Mouse (Mus musculus) lung, embryonic 16.5 days (tissue): ENCODE measurements at regions not wholly inside any gene's neighbourhood (a gene's known extent, or its start where the extent isn't known, plus 50 kb on each side); places are given as distances from the start of the nearest gene placed in this dataset.

Experiments
- ATAC-seq: fragments of 200-750 bp; cut with Nextera tagmentation; 2 replicates; pipeline ENCODE4 v1.8.0; 2017; ENCODE audit warnings: low read depth, mild to moderate bottlenecking, moderate library complexity
- H3K27ac ChIP-seq: fragments of 300-500 bp; sonication (generic); 2 replicates; pipeline ENCODE4 v1.5.1; 2014; ENCODE audit warnings: mild to moderate bottlenecking, control low read depth, low read length
- H3K27me3 ChIP-seq: fragments of 300-500 bp; sonication (generic); 2 replicates; pipeline ENCODE4 v1.6.1; 2014; ENCODE audit warnings: low read depth, low read length, mixed read lengths; ENCODE audit not compliant: control insufficient read depth, insufficient read depth
- H3K36me3 ChIP-seq: fragments of 300-500 bp; sonication (generic); 2 replicates; pipeline ENCODE4 v1.6.1; 2014; ENCODE audit warnings: low read length; ENCODE audit not compliant: control insufficient read depth, insufficient read depth
- H3K4me1 ChIP-seq: fragments of 300-500 bp; sonication (generic); replicated peaks from 2 replicates; pipeline ENCODE4 v1.6.1; 2014; ENCODE audit warnings: low read length, mixed read lengths; ENCODE audit not compliant: control insufficient read depth, insufficient read depth
- H3K4me2 ChIP-seq: fragments of 300-500 bp; sonication (generic); 2 replicates; pipeline ENCODE4 v1.6.1; 2014; ENCODE audit warnings: low read depth, low read length, control low read depth
- H3K4me3 ChIP-seq: fragments of 300-500 bp; sonication (generic); 2 replicates; pipeline ENCODE4 v1.5.1; 2014; ENCODE audit warnings: mild to moderate bottlenecking, low read length, control low read depth
- H3K9ac ChIP-seq: fragments of 300-500 bp; sonication (generic); 2 replicates; pipeline ENCODE4 v1.6.1; 2014; ENCODE audit warnings: low read length, control low read depth
- H3K9me3 ChIP-seq: fragments of 300-500 bp; sonication (generic); 2 replicates; pipeline ENCODE4 v1.6.1; 2016; ENCODE audit warnings: low read length; ENCODE audit not compliant: control insufficient read depth
- WGBS: fragments of 180-500 bp; shearing (Covaris S2); extraction: QIAGEN DNeasy Blood & Tissue Kit; methylation state at CpG from one replicate; pipeline ENCODE4 v1.1.7; 2014; 5-methylcytosine and 5-hydroxymethylcytosine counted together

DNA sequence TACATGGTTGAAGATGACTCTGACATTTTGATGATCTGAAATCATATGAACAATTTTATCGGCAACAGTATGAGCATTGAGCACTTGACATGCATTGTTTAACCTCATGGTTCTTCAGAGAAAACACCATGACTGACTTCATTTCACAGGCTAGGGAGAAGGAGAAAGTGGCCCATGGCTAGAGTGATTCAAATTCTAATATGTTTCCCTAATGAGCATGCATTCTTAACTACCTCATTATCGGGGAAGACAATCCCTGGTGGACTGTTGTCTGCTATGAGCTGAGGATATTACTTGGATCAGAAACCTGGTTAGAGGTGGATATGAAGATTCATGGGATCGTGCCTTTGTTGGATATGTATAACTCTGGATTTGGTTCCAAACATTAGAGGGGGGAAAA lies 240.9 kb downstream of the Arl4a start:
- no peak overlapping the region for H3K27ac ChIP-seq
- H3K36me3 ChIP-seq: no peaks in the 10 kb centered on the region
- H3K27me3 ChIP-seq: no peaks in the 10 kb centered on the region
- no peak overlapping the region for H3K4me3 ChIP-seq
- H3K4me2 ChIP-seq: no peak overlapping the region
- WGBS: 93% methylated on average over 3 of the region's 3 CpGs
- no peak for ATAC-seq
- H3K9me3 ChIP-seq: no peaks in the 10 kb centered on the region
- no peak overlapping the region for H3K9ac ChIP-seq
- H3K4me1 ChIP-seq: no peaks in the 10 kb centered on the region

DNA sequence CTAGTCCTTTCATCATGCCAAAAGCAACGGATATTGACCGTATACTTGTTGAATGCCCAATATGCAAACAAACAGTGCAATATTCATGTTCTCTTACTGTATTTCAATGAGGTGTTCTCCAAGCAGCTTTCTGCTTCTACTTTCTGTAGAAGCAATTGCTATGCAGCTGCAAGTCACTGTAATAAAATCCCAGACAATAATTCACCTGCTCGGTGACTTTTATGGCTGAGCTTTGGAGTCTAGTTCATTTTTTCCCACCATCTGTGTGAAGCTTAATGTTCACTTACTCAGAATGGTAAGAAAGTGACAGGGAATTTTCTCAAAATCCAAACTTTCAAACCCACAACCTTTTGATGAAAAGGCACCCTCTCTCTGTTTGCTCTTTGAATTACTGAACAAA lies 252.8 kb downstream of the Arl4a start:
- H3K27ac ChIP-seq: no peak overlapping the region
- H3K4me1 ChIP-seq: no peaks in the 10 kb centered on the region
- ATAC-seq: no peak
- no peak overlapping the region for H3K4me3 ChIP-seq
- WGBS: 84% methylated on average over 3 of the region's 3 CpGs
- no peak overlapping the region for H3K4me2 ChIP-seq
- H3K36me3 ChIP-seq: no peaks in the 10 kb centered on the region
- H3K9ac ChIP-seq: no peak overlapping the region
- H3K27me3 ChIP-seq: no peaks in the 10 kb centered on the region
- no peaks in the 10 kb centered on the region for H3K9me3 ChIP-seq

DNA sequence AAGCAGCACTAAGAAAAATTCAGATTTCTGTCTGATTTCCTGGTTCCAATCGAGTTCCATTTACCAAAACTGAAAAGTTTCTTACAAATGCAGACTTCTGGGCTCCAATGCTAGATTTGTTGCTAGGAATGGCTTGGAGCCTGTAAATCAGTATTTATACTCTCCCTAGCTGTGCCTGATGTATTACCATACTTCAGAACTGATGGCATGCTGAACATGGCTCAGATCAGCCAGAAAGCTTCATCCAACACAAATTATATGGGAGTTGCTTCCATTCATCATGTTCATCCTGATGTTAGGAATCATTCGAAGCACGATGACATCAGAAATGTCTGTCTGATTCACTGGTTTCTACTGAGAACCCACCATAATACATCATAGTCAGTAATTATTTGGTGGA lies 253.3 kb downstream of the Arl4a start:
- WGBS: 64% methylated on average over 3 of the region's 3 CpGs
- Histone ChIP-seq H3K36me3 (no peaks in the 10 kb centered on the region), H3K4me1 (no peaks in the 10 kb centered on the region), H3K9ac (no peak overlapping the region), H3K9me3 (no peaks in the 10 kb centered on the region), H3K4me2 (no peak overlapping the region), H3K27me3 (no peaks in the 10 kb centered on the region), H3K4me3 (no peak overlapping the region), H3K27ac (no peak overlapping the region)
- ATAC-seq: no peak

DNA sequence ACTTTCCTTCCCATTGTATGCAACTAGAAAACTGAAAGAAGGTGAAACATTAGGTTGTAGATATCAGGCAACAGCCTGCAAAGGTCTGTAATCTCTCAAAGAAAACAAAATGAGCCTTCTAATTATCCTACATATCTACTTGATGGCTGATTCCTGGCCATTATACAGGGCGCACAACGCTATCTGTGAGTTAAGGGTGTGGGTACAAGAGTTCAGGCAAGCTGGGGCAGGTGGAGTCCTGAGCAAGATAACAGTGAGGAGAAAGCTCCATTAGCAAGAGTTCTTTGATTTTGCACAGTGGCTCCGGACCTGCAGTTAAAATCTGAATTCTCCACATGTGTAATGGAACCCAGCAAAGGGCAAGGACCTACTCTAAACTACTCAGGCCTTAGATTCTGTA lies 261.7 kb downstream of the Arl4a start:
- no peaks in the 10 kb centered on the region for H3K27me3 ChIP-seq
- no peaks in the 10 kb centered on the region for H3K9me3 ChIP-seq
- no peaks in the 10 kb centered on the region for H3K4me1 ChIP-seq
- no peak for ATAC-seq
- H3K36me3 ChIP-seq: no peaks in the 10 kb centered on the region
- WGBS: 58% methylated on average over 3 of the region's 3 CpGs
- no peak overlapping the region for H3K9ac ChIP-seq
- H3K4me3 ChIP-seq: no peak overlapping the region
- no peak overlapping the region for H3K27ac ChIP-seq
- no peak overlapping the region for H3K4me2 ChIP-seq

DNA sequence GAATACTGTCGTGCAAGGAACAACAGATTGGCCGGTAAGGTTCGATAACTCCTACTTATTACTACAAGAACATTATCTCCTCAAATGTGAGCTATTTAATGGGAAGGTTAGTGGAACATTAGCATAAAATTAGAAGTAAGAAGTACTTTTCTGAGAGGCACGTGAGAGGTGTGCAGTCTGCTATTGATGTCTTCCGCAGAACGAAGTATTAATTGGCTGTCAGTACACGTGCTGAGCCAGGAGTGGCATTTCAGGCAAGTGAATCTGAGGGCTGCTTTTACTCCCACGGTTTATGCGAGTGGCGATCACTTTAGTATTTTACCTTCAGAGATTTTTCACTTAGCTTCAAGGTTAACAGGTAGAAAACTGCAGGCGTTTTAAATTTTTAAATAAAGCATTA lies 270.8 kb downstream of the Arl4a start:
- Histone ChIP-seq H3K27me3 (no peaks in the 10 kb centered on the region), H3K4me2 (no peak overlapping the region), H3K4me3 (no peak overlapping the region), H3K4me1 (no peaks in the 10 kb centered on the region), H3K9me3 (no peaks in the 10 kb centered on the region), H3K27ac (no peak overlapping the region), H3K36me3 (no peaks in the 10 kb centered on the region), H3K9ac (no peak overlapping the region)
- no peak for ATAC-seq
- WGBS: 81% methylated on average over 11 of the region's 11 CpGs

DNA sequence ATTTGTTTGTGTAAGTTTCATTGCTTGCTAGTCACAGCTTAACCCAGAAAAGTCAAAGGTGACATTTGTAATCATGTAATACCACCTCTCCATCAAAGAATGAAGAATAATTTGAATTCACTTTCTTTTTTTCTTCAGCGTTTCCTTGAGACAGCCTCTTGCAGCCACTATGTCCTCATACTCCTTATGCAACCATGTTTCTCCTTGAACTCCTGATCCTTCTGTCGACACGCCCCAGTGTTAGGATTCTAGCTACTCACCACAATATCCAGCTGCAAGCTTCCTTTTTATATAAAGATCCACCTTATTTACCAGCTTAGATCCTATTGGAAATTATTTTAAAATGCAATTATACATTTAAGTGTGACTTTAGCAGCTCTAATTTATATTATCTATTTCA lies 274.3 kb downstream of the Arl4a start:
- Histone ChIP-seq H3K27me3 (no peaks in the 10 kb centered on the region), H3K4me2 (no peak overlapping the region), H3K27ac (no peak overlapping the region), H3K9me3 (no peaks in the 10 kb centered on the region), H3K4me3 (no peak overlapping the region), H3K36me3 (no peaks in the 10 kb centered on the region), H3K4me1 (no peaks in the 10 kb centered on the region), H3K9ac (no peak overlapping the region)
- WGBS: 70% methylated on average over 3 of the region's 3 CpGs
- ATAC-seq: no peak

DNA sequence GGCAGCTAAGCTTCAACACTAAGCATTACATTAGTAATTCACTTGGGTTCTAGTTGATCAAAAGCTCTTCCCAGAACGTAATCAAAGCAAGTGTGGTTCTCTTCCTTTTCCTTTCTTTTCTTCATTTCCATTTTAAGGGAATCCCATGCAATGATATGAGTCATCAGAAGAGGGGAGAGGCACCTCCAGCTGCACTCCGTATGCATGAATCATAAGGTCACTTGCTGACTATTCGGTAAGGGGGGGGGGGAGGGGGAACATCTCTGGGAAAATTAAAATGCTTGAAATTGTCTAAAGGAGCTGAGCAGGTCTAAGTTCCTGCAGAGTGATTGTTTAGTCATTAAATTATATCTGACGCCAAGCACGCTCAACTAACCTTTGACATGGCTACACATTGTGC lies 275.9 kb downstream of the Arl4a start:
- ATAC-seq: no peak
- H3K9ac ChIP-seq: no peak overlapping the region
- H3K9me3 ChIP-seq: no peaks in the 10 kb centered on the region
- H3K36me3 ChIP-seq: no peaks in the 10 kb centered on the region
- 66% methylated on average over 5 of the region's 5 CpGs for WGBS
- H3K4me3 ChIP-seq: no peak overlapping the region
- H3K27ac ChIP-seq: no peak overlapping the region
- no peaks in the 10 kb centered on the region for H3K4me1 ChIP-seq
- H3K27me3 ChIP-seq: no peaks in the 10 kb centered on the region
- no peak overlapping the region for H3K4me2 ChIP-seq

DNA sequence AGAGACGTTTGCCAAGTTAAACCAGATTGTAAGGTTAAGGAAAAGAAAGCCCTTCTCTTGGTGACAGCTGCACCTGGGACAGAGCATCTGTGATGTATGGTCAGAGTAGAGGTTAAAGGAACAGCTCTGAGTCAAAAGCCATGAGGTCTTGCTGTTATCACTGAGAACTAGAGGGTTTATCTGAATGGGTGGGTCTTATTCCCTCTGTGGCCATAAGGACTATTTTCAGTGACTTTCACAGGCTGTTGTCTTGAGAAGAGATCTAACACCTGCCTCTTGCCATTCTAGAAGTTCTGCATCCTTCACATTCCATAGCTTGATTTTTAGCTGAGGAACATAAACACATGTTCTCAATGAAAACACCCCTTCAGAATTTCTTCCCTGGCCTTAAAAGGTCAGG lies 276.5 kb downstream of the Arl4a start:
- no peaks in the 10 kb centered on the region for H3K9me3 ChIP-seq
- H3K9ac ChIP-seq: no peak overlapping the region
- H3K4me2 ChIP-seq: no peak overlapping the region
- H3K4me3 ChIP-seq: no peak overlapping the region
- no peak overlapping the region for H3K27ac ChIP-seq
- no peaks in the 10 kb centered on the region for H3K36me3 ChIP-seq
- H3K27me3 ChIP-seq: no peaks in the 10 kb centered on the region
- ATAC-seq: no peak
- no peaks in the 10 kb centered on the region for H3K4me1 ChIP-seq
- WGBS: 24% methylated on average over 1 of the region's 1 CpGs

DNA sequence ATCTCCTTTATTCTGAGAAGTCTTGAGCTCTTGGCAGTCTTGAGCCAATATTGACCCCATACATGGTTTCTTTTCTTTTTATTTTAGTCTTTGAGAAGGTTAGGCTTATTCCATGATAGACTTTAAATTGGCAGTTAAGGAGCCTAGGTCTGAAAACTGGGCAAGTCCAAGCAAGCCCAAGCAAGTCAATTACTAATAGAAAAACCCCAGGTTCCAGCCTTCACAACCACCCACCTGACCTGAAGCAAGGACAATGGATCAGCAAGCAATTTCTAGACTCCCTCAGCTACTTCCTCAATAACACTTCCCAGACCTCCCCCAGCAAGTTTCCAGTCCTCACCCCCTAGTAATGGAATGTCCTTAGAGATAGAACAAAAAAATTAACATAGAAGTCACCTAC lies 279.9 kb downstream of the Arl4a start:
- Histone ChIP-seq H3K9me3 (no peaks in the 10 kb centered on the region), H3K4me3 (no peak overlapping the region), H3K36me3 (no peaks in the 10 kb centered on the region), H3K9ac (no peak overlapping the region), H3K4me1 (no peaks in the 10 kb centered on the region), H3K27me3 (no peaks in the 10 kb centered on the region), H3K4me2 (no peak overlapping the region), H3K27ac (no peak overlapping the region)
- no peak for ATAC-seq

DNA sequence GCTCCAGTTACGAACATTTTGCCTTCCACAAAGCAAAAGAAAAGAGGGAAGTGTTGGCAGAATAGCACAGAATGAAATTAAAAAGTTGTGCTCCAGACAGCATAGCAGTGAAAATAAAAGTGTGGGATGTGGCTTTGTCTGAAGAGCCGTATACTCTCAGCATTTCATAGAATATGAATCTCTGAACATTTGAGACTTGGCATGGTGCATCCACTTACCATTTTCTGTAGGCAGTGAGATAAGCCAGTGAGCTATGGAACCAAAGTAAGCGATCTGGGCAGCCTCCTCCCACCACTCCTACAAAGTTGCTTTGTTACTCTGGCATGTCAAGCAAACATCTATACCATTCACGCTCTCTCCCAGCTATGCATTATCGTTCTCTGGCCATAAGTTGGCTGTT lies 286.0 kb downstream of the Arl4a start:
- H3K27me3 ChIP-seq: no peaks in the 10 kb centered on the region
- no peak overlapping the region for H3K9ac ChIP-seq
- no peak overlapping the region for H3K27ac ChIP-seq
- no peaks in the 10 kb centered on the region for H3K9me3 ChIP-seq
- H3K4me2 ChIP-seq: no peak overlapping the region
- H3K4me1 ChIP-seq: no peaks in the 10 kb centered on the region
- no peak overlapping the region for H3K4me3 ChIP-seq
- WGBS: 81% methylated on average over 5 of the region's 5 CpGs
- no peak for ATAC-seq
- H3K36me3 ChIP-seq: no peaks in the 10 kb centered on the region
